Mouse (Mus musculus) B cell, adult 2 months (primary cell): ENCODE measurements around the gene Tnf.
A peak's percentile ranks its signal among the peaks of the same experiment; 100 is the strongest.

Experiments
- DNase-seq, 2 experiments: peaks; one replicate each; pipeline ENCODE4 v3.0.0; 2022

Tnf gene

DNA sequence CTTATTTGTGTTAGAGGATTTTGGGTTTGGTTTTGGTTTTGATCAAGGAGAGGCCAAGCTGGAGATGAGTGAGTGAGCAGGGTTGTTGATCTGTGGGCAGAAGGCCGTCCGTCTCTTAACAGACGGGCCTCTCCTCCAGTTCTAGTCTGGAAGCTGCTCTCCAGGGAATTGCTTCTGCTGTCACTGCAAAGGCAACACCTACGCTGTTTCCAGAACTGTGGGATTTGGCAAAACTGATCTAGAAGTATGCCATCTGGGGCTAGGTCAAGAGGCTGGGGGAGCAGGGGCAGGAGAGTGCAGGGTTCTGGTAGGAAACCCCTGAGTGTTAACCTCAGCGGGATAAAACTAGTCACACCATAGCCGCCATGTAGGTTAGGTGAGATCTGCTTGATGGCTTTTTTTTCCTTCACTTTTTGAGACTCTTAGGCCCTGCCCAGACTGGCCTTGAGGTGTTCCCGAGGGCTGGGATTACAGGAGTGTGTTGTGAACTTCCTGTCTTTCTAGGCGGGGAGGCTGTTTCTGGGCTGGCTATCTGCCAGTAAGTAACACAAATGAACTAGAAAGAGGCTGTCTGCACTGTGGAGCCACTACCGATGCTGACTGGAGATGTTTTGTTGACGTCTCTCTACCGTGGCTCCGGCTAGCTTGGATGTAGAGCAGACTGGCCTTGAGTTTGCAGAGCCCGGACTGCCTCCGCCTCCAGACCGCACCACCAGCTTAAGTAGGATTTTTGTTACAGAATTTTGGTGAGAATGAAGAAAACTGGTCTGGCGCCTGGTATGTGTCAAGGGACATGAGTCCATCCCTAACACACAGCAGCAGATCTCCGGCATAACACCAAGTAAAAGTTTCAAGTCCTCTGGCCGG, 31.5 kb upstream of the Tnf start, which contains the start of gene Atp6v1g2:
Gene Atp6v1g2, plus strand, starts transcription at position 547 of the 867 bp plus-strand sequence.
- DNase-seq = no peak

DNA sequence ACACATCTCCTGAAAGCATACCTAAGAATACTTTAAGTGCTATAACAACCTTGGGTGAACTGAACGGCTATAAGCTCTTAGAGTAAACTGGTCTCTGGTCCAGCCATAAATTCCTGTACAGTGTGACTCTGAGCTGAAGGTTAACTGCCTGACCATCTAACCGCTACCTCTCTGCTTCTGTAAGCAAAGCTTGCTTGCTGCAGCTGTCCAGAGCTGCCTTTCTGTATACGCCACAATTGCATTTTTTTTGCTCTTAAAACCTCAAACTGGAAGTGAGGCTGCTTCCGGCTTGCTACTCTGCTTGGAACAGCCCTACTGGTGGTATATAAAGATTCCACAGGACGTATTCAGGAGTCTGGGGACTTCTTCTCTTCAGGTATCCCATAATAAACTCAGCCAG, 30.9 kb upstream of the Tnf start:
- DNase-seq = peak; percentile 37 to 39

DNA sequence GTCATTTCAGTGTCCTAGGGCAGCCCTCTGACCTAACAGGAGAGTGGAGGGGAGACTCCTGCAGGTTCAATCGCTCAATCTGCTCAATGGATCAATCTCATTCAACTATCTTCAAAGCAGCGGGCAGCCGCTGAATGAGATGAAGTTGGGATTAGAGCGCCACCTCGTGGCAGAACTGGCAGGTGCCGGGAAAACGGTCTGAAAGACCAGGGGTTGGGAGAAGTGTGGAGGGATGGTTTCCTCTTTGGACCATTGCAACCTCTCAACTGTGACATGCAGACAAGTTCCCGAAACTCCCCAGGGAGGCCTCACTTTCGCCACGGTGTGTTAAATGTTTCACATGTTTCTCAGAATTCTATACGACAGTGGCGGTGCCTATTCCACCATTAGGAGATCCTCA, 30.2 kb upstream of the Tnf start:
- DNase-seq = peak; percentile 92 to 93

DNA sequence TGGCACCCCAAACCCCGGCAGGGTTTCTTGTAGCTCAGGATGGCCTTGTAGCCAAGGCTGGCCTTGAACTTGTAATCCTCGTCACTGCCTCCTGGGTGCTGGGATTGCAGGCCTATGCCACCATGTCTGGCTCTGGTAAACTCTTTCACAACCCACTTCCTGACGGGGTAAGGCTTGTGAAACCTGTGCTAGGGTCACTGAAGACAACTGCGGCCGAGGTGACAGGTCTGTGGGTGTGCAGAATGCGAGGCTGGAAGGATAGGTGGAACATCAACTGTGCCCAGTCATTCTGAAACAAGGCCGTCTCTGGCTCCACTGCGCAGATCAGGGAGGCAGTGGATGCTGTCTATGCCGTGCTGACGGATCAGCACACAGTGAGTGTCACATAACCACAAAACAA, 29.2 kb upstream of the Tnf start:
- DNase-seq = no peak

DNA sequence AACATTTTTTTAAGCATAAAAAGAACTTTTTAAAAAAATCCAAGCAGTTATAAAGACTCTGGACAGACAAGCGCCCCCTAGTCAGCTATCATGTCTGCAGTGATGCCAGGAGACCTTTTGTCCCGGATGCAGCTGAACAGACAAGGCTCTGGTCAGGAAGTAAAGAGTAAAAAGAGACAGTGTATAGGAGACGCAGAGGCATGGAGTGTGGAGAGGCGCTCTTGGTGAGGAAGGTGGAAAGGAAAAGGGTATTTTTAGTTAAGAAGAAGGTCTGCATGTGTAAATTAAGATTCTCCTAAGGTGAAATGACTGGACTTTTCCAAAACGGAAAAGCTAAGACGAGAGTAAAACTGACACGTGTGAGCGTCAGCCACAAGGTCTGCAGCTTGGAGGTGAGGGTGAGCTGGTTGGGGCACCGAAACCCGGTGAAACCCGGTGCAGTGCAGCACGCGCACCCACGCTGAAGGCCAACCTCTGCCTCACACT, 24.8 kb upstream of the Tnf start:
- DNase-seq = no peak

DNA sequence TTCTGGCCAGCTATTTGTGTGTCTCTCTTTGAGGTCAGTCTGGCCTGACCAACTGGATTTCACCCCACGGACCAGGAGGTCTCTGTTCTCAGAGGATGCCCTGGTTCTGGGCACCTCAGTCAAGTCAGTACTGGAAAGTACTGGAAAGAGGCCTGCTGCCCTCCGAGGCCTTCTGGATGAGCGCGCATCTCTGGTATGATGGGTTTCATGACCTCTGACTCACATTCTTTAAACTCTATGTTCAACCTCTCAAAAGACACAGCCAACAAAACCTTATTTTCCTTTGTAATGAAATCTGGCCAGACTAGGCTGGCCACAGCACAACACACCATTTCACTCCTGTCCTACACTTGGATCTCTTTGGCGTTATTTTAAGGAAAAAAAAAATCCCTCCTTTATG, 23.6 kb upstream of the Tnf start:
- no peak for DNase-seq

DNA sequence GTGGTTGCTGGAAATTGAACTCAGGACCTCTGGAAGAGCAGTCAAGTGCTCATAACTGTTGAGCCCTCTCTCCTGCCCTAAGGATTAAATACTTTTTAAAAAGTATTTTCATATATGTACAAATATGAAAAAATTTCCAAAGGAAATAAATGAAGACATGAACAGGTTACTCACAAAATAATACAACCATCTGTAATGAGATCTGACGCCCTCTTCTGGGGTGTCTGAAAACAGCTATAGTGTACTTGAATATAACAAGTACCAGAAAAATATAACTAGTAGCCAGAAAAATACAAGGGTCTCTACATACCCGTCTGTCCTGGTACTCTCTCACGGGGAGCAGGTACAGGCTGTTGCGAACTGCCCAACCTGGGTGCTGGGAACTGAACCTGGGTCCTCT, 22.8 kb upstream of the Tnf start:
- DNase-seq = peak; percentile 47 to 53

DNA sequence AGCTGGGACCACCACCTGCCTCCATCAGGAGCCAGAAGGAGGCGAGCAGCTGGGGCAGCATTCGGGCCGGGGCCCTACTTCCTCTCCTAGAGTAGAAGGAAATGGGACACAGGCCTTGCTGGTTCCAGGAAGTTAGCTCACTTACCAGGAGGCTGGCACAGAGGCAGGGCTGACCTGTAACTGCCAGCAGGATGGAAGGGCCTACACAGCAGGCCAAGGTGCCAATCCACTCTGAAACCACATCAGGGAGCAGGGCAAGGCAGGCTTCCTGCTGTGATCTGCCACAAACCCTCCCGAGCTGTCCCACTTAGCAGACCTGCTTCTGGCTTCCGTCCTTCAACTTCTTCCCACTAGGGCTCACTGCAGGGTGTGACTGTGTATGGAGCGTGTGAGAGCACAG, 20.5 kb upstream of the Tnf start:
- no peak for DNase-seq

DNA sequence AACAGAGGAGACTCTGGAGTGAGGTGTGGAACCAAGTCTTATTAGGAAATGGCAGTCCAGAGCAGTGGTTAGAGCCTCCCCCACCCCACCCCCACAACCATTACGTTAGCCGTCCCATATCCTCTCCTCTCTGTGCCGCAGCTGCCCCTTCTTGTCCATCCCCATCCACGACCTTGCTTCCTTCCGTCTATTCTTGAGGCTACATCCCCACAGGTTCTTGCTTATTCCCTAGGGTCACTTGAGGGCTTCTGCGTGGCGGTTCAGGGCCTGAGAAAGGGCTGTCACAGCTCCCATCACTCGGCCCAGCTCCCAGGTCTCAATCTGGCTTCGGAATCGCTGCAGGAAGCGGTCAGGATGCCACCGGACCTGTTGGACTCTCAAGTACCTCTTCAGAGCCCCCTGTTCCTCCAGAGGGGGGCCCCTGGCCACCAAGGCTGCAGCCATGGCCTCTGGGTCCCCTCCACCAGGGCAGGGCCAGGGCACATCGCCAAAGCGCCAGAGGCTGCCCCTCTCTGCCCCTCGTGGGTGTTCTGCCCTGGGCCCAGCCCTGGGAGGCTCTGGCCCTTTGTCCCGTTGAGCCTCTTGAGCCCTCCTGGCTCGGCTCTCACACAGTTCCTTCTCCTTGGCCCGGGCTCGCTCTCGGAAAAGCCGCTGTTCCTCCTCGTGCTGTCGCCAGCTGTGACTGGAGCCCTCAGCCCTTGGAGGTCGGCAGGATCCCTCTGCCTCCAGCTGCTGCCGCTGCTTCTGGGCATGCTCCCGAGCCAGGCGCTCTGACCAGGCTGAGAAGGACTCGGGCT, 18.5 kb upstream of the Tnf start, which contains the start of gene Gm16181:
Gene Gm16181, plus strand, starts transcription at position 679 of the 797 bp plus-strand sequence.
- no peak for DNase-seq

DNA sequence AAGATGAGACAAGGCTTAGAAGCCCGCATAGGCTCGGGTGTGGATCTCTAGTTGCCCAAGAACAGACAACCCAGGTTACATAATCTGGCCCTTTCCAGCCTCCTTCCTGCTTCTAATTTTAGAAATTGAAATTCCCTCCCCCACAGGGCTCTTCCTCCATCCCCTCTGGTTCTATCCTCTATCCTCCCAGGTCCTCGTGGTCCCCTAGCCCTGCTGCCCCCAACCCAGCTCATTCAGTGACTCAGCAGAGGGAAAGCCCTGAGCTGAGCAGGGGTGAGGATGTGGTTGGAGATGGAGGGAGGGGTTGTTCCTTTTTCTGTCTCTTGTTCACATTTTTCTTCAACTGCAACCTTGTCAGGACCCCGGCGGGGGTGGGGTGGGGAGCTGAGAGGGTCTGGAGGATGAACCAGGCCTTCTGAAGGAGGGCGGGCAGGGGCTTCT, 17.8 kb upstream of the Tnf start:
- peak; percentile 73 to 75 for DNase-seq

DNA sequence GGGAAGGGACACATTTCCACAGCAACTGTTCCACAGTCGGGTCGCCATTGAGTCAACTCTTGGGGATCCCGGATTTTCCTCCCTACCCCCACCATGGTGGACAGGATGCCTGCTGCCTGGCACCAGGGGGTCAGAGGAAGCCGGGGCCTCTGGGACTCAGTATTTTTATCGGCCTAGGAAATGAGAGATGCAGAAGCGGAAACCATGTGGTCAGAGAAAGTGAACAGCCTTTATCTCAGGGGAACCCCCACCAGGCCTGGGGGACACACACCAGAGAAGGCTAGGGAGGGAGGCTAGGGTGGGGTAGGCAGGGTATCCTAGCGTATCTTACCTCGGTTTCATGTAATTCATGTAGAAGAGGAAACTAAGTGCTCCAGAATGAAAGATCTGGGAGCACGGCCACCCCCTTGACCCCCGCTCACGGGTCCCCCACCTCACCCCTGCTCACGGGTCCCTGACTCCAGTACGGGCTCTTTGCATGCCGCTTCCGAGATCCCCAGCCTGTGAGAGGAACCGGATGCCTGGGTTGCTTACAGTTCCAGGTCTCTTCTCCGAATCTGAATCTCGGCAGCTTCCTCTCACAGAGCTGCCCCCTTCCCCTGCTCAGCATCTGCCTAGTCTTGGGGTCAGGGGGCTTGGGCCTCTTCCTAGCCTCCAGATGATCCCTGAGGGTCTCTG, 16.8 kb upstream of the Tnf start:
- DNase-seq = peak; percentile 84 to 87

DNA sequence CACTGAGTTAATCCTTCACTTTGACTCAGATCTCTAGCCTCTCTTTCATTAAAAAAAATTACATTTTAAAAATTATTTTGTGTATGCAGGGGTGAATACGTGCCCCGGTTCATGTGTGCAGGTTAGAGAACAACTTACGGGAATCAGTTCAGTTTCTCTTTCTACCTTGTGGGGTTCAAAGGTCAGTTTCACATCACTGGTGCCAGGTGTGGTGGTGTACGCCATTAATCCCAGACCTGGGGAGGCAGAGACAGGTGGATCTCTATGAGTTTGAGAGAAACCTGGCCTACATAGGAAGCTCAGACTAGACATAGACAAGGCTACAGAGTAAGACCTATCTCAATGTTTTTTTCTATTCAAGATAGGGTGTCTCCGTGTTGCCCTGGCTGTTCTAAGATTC, 11.3 kb upstream of the Tnf start:
- no peak for DNase-seq

DNA sequence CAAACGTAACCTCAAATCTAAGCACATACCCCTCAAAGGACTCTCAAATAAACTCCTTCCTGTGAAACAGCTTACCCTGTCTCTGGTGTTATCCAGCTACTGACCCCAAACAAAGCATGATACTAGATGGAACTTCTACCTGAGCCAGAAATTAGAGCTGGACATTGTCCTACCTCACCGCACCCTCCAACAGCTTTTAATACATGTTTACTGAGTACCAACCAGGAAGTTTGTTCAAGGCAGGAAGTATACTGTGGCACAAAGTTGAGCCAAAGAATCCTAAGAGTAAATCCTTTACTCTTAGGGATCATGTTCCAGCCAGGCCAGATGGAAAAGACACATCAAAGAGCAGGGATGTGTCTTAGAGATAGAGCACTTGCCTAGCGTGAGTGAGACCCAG, 8.8 kb upstream of the Tnf start:
- no peak for DNase-seq

DNA sequence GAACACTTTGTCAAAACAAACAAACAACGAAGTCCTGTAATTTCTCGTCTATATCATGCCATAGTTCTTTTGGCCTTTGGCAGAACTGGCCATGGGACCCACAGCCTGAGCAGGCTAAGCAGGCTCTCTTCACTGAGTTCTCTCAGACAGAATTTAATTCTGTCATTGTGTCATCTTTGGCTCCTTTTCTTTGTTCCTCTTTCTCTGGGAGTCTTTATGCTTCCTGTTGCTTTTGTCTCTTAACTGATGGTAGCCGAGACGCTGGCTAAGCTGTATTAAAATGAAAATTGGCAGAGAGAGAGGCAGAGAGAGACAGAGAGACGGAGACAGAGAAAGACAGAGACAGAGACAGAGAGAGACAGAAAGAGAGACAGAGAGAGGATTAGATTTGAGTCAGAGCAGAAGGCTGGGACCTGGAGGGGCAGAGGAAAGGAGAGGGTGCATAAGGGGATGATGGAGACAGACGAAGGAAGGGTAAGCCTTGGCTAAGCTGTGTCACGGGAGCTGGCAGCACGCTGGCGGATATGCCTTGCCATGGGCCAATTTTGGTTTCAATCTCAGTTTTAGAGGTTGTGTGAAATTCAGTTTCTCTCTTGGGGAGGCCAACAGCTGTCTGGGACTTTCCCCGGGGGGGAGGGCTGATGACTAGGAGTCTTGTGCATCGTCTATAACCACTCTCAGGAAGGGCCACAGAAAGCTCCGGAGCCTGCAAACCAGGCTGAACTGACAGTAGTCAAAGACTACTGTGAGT, 8.2 kb upstream of the Tnf start:
- peak; percentile 85 to 88 for DNase-seq

DNA sequence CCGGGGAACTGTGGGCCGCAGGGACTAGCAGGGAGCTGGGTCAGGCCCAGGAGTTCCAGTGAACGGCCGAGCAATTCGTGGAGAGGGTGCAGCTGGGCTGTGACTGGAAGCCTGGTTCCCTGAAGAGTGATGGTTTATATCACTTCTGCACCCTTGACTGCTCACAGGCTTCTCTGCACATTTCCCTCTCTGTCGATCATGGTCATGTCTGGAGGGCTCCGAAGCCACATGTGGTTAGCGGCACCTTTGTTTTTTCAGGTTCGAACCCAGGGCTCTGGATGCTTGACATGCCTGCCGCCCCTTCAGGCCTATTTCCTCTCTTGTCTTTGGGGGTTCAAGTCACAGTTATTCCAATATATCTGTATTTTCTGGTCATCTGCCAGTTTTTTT, 3.6 kb upstream of the Tnf start:
- peak in 1 of 2 experiments; percentile 60 for DNase-seq

DNA sequence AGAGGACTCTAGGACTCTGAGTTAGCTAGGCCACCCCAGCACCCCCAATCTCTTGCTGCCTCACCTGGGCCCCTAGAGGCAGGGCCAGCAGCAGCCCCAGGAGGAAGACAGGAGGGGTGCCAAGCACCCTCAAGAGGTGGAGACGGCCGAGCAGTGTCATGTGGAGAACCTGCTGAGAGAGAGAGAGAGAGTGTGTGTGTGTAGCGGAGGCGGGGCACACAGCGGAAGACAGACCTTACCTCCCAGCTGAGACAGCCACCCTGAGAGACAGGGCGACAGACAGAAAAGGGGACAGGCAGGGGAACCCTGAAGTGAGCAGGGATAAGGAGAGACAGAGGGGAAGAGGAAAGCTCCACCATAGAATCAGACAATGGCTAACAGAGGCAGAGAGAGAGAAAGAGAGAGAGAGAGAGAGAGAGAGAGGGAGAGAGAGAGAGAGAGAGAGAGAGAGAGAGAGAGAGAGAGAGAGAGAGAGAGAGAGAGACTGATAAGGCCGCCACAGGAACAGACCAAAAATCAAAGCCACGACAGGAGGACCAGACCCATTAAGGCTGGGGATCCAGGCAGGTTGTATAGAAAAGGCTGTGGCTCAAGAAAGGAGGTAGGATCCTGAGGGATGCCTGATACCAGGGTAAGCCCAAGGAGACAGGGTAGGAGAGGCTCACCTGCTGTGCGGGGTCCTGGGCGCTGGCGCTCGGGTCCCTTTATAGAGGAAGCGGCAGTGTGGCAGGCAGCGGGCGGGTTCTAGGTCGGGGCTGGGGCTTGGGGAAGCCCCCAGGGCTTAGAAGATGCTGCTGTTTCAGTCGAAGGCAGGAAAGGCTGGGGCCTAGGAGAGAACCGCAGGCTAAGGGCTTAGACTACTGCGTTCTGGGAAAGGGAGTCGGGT, 2.9 kb upstream of the Tnf start, which contains the start of gene Lta:
Gene Lta, minus strand, starts transcription at position 858 of the 886 bp plus-strand sequence.
- DNase-seq = peak; percentile 77

DNA sequence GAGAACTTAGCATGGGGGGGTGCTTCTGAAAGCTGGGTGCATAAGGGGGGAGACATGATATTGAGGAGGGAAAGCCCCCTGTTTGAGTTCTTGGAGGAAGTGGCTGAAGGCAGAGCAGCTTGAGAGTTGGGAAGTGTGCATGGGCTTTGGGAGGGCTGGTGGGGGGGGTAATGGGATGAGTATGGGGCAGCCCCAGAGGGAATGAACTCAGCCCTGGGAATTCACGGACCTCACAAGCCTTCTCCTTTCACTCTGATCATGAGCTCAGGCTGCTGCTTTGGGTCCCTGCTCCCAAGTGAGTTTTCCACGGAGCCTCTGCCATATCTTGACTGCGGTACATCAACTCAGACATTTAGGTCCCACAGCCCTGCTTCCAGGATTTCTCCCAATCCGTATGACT, 635 bp upstream of the Tnf start:
- no peak for DNase-seq

DNA sequence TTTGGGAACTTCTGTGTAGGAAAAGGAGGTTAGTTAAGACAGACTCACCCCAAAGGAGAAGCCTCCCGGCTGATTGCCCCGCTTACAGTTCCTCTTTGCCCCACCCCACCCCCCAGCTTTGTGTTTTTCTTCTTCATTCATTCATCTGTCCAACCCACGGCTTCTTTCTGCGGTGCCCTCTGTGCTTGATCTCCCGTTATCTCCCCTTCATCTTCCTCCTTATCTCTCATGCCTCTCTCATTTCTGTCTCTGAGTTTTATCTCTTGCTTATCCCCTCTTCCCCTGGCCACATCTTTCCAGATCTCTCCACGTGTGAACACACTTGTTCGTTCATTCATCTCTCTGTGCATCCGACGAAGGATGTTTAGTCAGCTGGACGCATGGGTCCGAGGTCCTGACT, 679 bp downstream of the Tnf start:
- peak; percentile 68 to 71 for DNase-seq

DNA sequence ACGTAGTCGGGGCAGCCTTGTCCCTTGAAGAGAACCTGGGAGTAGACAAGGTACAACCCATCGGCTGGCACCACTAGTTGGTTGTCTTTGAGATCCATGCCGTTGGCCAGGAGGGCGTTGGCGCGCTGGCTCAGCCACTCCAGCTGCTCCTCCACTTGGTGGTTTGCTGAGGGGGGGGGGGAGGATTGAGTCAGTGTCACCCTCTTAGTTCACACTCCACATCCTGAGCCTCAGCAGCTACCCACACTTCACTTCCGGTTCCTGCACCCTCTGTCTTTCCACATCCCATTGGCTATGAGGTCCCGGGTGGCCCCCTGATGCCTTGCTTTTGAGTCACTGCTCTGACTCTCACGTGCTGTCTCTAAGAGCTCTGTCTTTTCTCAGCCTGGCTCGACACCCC, 1.4 kb downstream of the Tnf start:
- DNase-seq = peak; percentile 77 to 82

DNA sequence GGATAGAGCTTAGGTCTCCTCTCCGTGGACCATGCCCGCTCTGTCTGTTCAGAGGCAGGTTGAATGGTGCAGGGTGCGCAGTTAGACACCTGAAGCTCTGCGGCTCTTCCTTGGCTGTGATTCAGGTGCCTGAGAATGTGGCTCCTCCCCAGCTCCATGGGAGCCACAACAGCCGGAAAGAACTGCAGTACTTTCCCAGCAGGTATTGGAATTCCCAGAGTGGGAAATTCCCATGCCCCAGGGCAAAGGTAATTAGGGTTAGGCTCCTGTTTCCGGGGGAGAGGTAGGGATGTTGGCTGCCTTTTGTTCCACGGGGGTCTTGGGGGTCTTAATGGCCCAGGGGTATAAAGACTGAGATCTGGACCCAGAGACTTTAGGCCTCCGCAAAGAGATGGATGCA, 2.9 kb downstream of the Tnf start:
- DNase-seq = no peak

DNA sequence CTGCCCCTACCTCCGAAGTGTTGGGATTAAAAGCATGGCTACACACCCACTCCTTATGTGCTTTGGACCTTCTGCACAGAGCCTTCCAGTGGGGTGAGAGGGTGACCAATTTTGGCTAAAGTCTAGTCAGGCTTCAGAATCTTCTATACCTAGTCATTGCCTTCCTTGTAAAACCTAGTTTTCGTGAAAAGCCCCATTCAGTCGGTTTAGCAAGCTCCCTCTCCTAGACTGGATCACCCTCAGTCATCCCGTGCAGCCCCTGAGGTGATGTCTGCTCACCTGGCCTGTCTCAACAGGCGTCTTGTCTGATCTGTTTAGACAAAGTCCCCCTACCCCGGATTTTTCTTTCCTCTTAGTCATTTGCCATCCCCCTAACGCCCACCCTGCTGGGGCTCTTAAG, 3.8 kb downstream of the Tnf start:
- DNase-seq = no peak
